Mouse (Mus musculus): ENCODE results near the gene Srr.

Gene Srr

DNA sequence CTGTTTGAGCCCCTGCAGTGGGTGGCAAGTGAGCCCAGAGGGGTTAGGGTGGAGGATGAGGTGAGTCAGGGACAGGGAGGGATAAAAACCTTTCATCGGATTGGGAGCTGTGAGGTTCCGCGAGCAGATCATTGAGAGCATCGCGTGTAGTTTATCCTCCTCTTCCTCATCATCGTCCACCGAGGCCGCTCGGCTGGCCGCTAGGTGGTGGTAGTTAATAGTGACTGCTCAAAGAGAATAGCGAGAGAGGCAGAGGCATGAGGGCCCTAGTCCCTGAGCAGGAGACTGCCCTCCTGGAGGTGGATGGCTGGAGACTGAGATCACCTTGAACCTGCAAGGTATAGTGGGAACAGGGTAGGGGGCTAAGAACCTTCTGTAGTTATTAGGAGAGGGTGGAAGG, 62.3 kb downstream of the Srr start:
- in situ Hi-C loops (cut with MseI, MboI), result no loop called here

DNA sequence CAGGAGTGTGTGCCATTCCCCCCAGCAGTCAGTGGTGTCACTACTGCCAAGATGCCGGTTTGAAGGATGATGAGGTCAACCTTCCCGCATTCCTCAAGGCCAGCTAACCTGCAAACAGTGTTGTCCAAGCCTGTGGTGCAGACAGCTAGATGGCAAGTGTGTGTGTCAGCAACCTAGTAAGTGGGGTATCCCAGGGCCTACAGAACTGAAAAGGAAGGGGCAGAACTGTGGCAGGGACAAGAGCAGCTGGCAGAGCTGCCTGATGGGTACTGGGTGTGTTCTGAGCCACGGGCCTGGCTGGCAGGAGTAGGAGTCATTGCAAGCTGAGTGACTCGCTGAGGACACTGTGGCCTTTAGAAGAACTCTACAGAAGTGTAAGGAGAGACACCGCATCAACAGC, 63.6 kb downstream of the Srr start:
- in situ Hi-C loops (cut with MseI, MboI), result no loop called here

DNA sequence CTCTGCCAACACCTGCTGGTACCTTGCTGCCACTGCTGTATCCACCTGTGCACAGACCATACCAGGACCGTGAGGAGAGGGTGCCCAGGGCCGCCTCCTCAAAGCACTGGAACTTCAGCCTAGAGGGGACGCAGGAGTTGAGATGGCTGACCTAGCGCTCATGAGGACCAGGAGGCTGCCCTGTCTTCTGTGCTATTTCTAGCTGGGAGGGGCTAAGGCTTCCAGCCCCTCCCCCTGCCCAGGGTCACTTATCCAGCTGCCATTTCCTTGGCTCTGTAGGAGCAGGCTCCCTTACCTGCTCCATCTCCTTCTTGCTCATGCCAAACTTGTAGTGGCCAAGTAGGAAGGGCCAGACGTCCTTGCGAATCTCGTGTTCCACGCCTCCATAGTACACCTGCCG, 68.0 kb downstream of the Srr start:
- in situ Hi-C loops (cut with MseI, MboI), result no loop called here

Measured in mouse trophoblast stem cell (cell line).